Mouse (Mus musculus) adrenal gland, adult 2 months (tissue): ENCODE data around the gene Krtap12-1. TPM values are rescaled to one million over a fixed set of nuclear protein-coding genes. Genes with fewer than 3 reads are reported as not detected.
"Not testable (repeated sequence)": the region's sequence is repeated elsewhere in the genome, so short reads cannot be mapped to it uniquely, and the experiment has no call there.

Source experiments
- DNase-seq: peaks from one replicate; pipeline ENCODE4 v3.0.0; 2021
- polyA plus RNA-seq: library from polyadenylated mRNA; depleted of rRNA; stranded (reverse); fragments of >200 nt; gene quantifications from 2 replicates; pipeline ENCODE4 v1.2.3, GENCODE M21; 2012; rRNA removed
- total RNA-seq, 2 experiments: library from RNA; stranded (reverse); gene quantifications; 2 replicates each; pipeline ENCODE4 v1.2.3; 2021

Krtap12-1 gene
- total and polyA plus RNA-seq, 3 experiments: not detected

- DNase-seq: not testable (repeated sequence)
These were observed 21.7 kb downstream of the Krtap12-1 start, which contains the start of gene Gm18596 for GRCm38 (mm10) chr10:77741924-77742688. TSS of gene Gm18596 (minus strand) at chr10:77742638.

GRCm38 (mm10) chr10:77750686-77751085 is 30.3 kb downstream of the Krtap12-1 start:
- not testable (repeated sequence) for DNase-seq

- not testable (repeated sequence) for DNase-seq
These were observed 30.9 kb downstream of the Krtap12-1 start, which contains the start of gene Gm9736 for GRCm38 (mm10) chr10:77751254-77751653. TSS of gene Gm9736 (minus strand) at chr10:77751354.

GRCm38 (mm10) chr10:77752312-77752711 is 31.9 kb downstream of the Krtap12-1 start:
- DNase-seq: not testable (repeated sequence)

- DNase-seq: no peak
These were observed 33.0 kb downstream of the Krtap12-1 start for GRCm38 (mm10) chr10:77753448-77753847.

GRCm38 (mm10) chr10:77759582-77759981 is 39.2 kb downstream of the Krtap12-1 start, which contains the start of gene Gm3233:
TSS of gene Gm3233 (minus strand) at chr10:77759682.
- not testable (repeated sequence) for DNase-seq

- DNase-seq: no peak
These were observed 49.3 kb downstream of the Krtap12-1 start for GRCm38 (mm10) chr10:77769727-77770126.

Other genes starting within 250 kb of the Krtap12-1 start
Only the 30 nearest of the 31 such genes appear.
- gene Fam207a, start 204.8 kb upstream of the Krtap12-1 start, total RNA-seq: 10 to 100 TPM; 17.9 to 21.0 TPM
- 26.4 and 30.5 TPM in 2 replicates for gene Fam207a, start 204.8 kb upstream of the Krtap12-1 start, polyA plus RNA-seq
- gene Itgb2, start 190.3 kb upstream of the Krtap12-1 start, total RNA-seq: 1 to 10 TPM; 9.5 to 9.8 TPM
- gene Itgb2, start 190.3 kb upstream of the Krtap12-1 start, polyA plus RNA-seq: 5.1 and 7.4 TPM in 2 replicates
- gene Pttg1ip, start 138.9 kb upstream of the Krtap12-1 start, total RNA-seq: 100 to 1,000 TPM; 174 to 202 TPM
- 127 and 165 TPM in 2 replicates for gene Pttg1ip, start 138.9 kb upstream of the Krtap12-1 start, polyA plus RNA-seq
- 100 to 1,000 TPM in 1 of 2 experiments, 10 to 100 TPM in 1; 97.7 to 104 TPM for gene Sumo3, start 114.5 kb upstream of the Krtap12-1 start, total RNA-seq
- 83.8 and 91.1 TPM in 2 replicates for gene Sumo3, start 114.5 kb upstream of the Krtap12-1 start, polyA plus RNA-seq
- gene Gm49325, start 114.4 kb upstream of the Krtap12-1 start, total RNA-seq: 10 to 100 TPM; 27.5 to 28.5 TPM
- gene Gm49325, start 114.4 kb upstream of the Krtap12-1 start, polyA plus RNA-seq: not detected in 2 replicates
- gene Ube2g2, start 98.3 kb upstream of the Krtap12-1 start, total RNA-seq: 10 to 100 TPM; 50.0 to 55.0 TPM
- 27.9 and 37.4 TPM in 2 replicates for gene Ube2g2, start 98.3 kb upstream of the Krtap12-1 start, polyA plus RNA-seq
- gene Tspear, start 34.0 kb upstream of the Krtap12-1 start, total RNA-seq: under 1 TPM; 0.17 to 0.62 TPM
- gene Tspear, start 34.0 kb upstream of the Krtap12-1 start, polyA plus RNA-seq: 0.94 and 1.1 TPM in 2 replicates
- gene Gm19402, start 29.8 kb upstream of the Krtap12-1 start, total RNA-seq: not detected
- not detected in 2 replicates for gene Gm19402, start 29.8 kb upstream of the Krtap12-1 start, polyA plus RNA-seq
- gene Gm9508, start 23.4 kb upstream of the Krtap12-1 start, total RNA-seq: not detected
- not detected in 2 replicates for gene Gm9508, start 23.4 kb upstream of the Krtap12-1 start, polyA plus RNA-seq
- not detected for gene Gm10272, start 14.0 kb upstream of the Krtap12-1 start, total RNA-seq
- gene Gm10272, start 14.0 kb upstream of the Krtap12-1 start, polyA plus RNA-seq: not detected in 2 replicates
- gene Gm10024, start 9.1 kb upstream of the Krtap12-1 start, total RNA-seq: not detected
- not detected in 2 replicates for gene Gm10024, start 9.1 kb upstream of the Krtap12-1 start, polyA plus RNA-seq
- not detected for gene Gm10142, start 4.8 kb upstream of the Krtap12-1 start, total RNA-seq
- not detected in 2 replicates for gene Gm10142, start 4.8 kb upstream of the Krtap12-1 start, polyA plus RNA-seq
- gene Gm10100, start 5.9 kb downstream of the Krtap12-1 start, total RNA-seq: not detected
- not detected in 2 replicates for gene Gm10100, start 5.9 kb downstream of the Krtap12-1 start, polyA plus RNA-seq
- gene Gm18596, start 22.0 kb downstream of the Krtap12-1 start, total RNA-seq: not detected
- gene Gm18596, start 22.0 kb downstream of the Krtap12-1 start, polyA plus RNA-seq: not detected in 2 replicates
- not detected for gene Gm9736, start 30.8 kb downstream of the Krtap12-1 start, total RNA-seq
- gene Gm9736, start 30.8 kb downstream of the Krtap12-1 start, polyA plus RNA-seq: not detected in 2 replicates
- gene Gm3233, start 39.1 kb downstream of the Krtap12-1 start, total RNA-seq: not detected
- not detected in 2 replicates for gene Gm3233, start 39.1 kb downstream of the Krtap12-1 start, polyA plus RNA-seq
- not detected for gene Gm3238, start 50.7 kb downstream of the Krtap12-1 start, total RNA-seq
- gene Gm3238, start 50.7 kb downstream of the Krtap12-1 start, polyA plus RNA-seq: not detected in 2 replicates
- gene Gm7138, start 56.3 kb downstream of the Krtap12-1 start, total RNA-seq: not detected
- gene Gm7138, start 56.3 kb downstream of the Krtap12-1 start, polyA plus RNA-seq: not detected in 2 replicates
- not detected for gene Gm3250, start 61.9 kb downstream of the Krtap12-1 start, total RNA-seq
- not detected in 2 replicates for gene Gm3250, start 61.9 kb downstream of the Krtap12-1 start, polyA plus RNA-seq
- gene Gm7137, start 67.6 kb downstream of the Krtap12-1 start, total RNA-seq: not detected
- gene Gm7137, start 67.6 kb downstream of the Krtap12-1 start, polyA plus RNA-seq: not detected in 2 replicates
- gene Gm9639, start 74.5 kb downstream of the Krtap12-1 start, total RNA-seq: not detected
- not detected in 2 replicates for gene Gm9639, start 74.5 kb downstream of the Krtap12-1 start, polyA plus RNA-seq
- gene Gm19668, start 78.5 kb downstream of the Krtap12-1 start, total RNA-seq: not detected
- not detected in 2 replicates for gene Gm19668, start 78.5 kb downstream of the Krtap12-1 start, polyA plus RNA-seq
- not detected for gene Gm9507, start 91.2 kb downstream of the Krtap12-1 start, total RNA-seq
- 0.31 TPM in 1 of 2 replicates, not detected in the other for gene Gm9507, start 91.2 kb downstream of the Krtap12-1 start, polyA plus RNA-seq
- gene Gm2696, start 94.1 kb downstream of the Krtap12-1 start, total RNA-seq: not detected
- not detected in 2 replicates for gene Gm2696, start 94.1 kb downstream of the Krtap12-1 start, polyA plus RNA-seq
- gene Krtap10-4, start 106.5 kb downstream of the Krtap12-1 start, total RNA-seq: not detected
- gene Krtap10-4, start 106.5 kb downstream of the Krtap12-1 start, polyA plus RNA-seq: not detected in 2 replicates
- not detected for gene Krtap10-10, start 115.3 kb downstream of the Krtap12-1 start, total RNA-seq
- not detected in 2 replicates for gene Krtap10-10, start 115.3 kb downstream of the Krtap12-1 start, polyA plus RNA-seq
- gene Gm36176, start 126.2 kb downstream of the Krtap12-1 start, total RNA-seq: not detected
- gene Gm36176, start 126.2 kb downstream of the Krtap12-1 start, polyA plus RNA-seq: not detected in 2 replicates
- gene Gm10318, start 132.3 kb downstream of the Krtap12-1 start, total RNA-seq: not detected
- gene Gm10318, start 132.3 kb downstream of the Krtap12-1 start, polyA plus RNA-seq: not detected in 2 replicates
- gene Gm3285, start 141.4 kb downstream of the Krtap12-1 start, total RNA-seq: not detected
- gene Gm3285, start 141.4 kb downstream of the Krtap12-1 start, polyA plus RNA-seq: not detected in 2 replicates
- gene Lrrc3, start 181.9 kb downstream of the Krtap12-1 start, total RNA-seq: 1 to 10 TPM; 5.2 to 8.1 TPM
- 4.1 and 6.3 TPM in 2 replicates for gene Lrrc3, start 181.9 kb downstream of the Krtap12-1 start, polyA plus RNA-seq